Mouse (Mus musculus) ES-Bruce4 (cell line): ENCODE results near the gene Fam206a. TPM values are rescaled to one million over a fixed set of nuclear protein-coding genes. Genes with fewer than 3 reads are reported as not detected.

Experiments used
- H3K27ac ChIP-seq: 2 replicates; pipeline ENCODE4 v1.5.1; 2012; ENCODE audit warnings: low read length, inconsistent platforms; ENCODE audit not compliant: insufficient read depth
- H3K27me3 ChIP-seq: 2 replicates; pipeline ENCODE4 v1.6.1; 2012; ENCODE audit warnings: mild to moderate bottlenecking, low read length, inconsistent platforms; ENCODE audit not compliant: control insufficient read depth, poor library complexity, insufficient read depth, severe bottlenecking
- H3K36me3 ChIP-seq: 2 replicates; pipeline ENCODE4 v1.6.1; 2012; ENCODE audit warnings: inconsistent platforms, mild to moderate bottlenecking, low read length, moderate library complexity; ENCODE audit not compliant: control insufficient read depth, poor library complexity, insufficient read depth, severe bottlenecking
- H3K4me1 ChIP-seq: one replicate; pipeline ENCODE4 v1.8.1; 2011; ENCODE audit warnings: low read length; ENCODE audit not compliant: control insufficient read depth, insufficient read depth
- H3K4me3 ChIP-seq: 2 replicates; pipeline ENCODE4 v1.5.1; 2011; ENCODE audit warnings: low read depth, mild to moderate bottlenecking, low read length
- H3K9ac ChIP-seq: 2 replicates; pipeline ENCODE4 v1.6.1; 2012; ENCODE audit warnings: low read depth, mild to moderate bottlenecking, inconsistent platforms; ENCODE audit not compliant: poor library complexity, severe bottlenecking
- H3K9me3 ChIP-seq: replicated peaks from 2 replicates; pipeline ENCODE4 v1.6.1; 2012; ENCODE audit warnings: mild to moderate bottlenecking, low read length, inconsistent platforms; ENCODE audit not compliant: control insufficient read depth, poor library complexity, insufficient read depth, severe bottlenecking
- CTCF ChIP-seq: IDR thresholded peaks from one replicate; pipeline ENCODE4 v1.8.1; 2011; ENCODE audit warnings: low read depth, low read length
- EP300 ChIP-seq: IDR thresholded peaks from 2 replicates; pipeline ENCODE4 v1.6.1; 2011; ENCODE audit warnings: low read depth, low read length; ENCODE audit not compliant: insufficient read depth
- POLR2A ChIP-seq: IDR thresholded peaks from one replicate; pipeline ENCODE4 v1.8.1; 2011; ENCODE audit warnings: low read length; ENCODE audit not compliant: insufficient read depth
- polyA plus RNA-seq: library from polyadenylated mRNA; stranded (reverse); fragments of >200 nt; gene quantifications from 2 replicates; pipeline ENCODE4 v1.2.4, GENCODE M21; 2011; ENCODE audit warnings: low read depth; ENCODE audit not compliant: missing spikeins, insufficient read depth, insufficient read length

Gene Fam206a
- polyA plus RNA-seq, 1 experiment = 15.9 TPM

GRCm38 (mm10) chr4:56845896-56846533 lies 43.9 kb downstream of the Fam206a start:
- peaks cover 25% of the 10 kb centered on the region for H3K36me3 ChIP-seq
- H3K4me3 ChIP-seq = peak overlapping the region; percentile 71
- H3K4me1 ChIP-seq = no peaks in the 10 kb centered on the region
- no peak overlapping the region; the same call in 1 of the 2 replicates for H3K9ac ChIP-seq
- peak overlapping the region; percentile 64 for H3K27ac ChIP-seq
- TF ChIP-seq POLR2A (no peak), CTCF (no peak), EP300 (peak; percentile 68)
- H3K27me3 ChIP-seq = no peaks in the 10 kb centered on the region
- H3K9me3 ChIP-seq = peaks cover 12% of the 10 kb centered on the region

- Histone ChIP-seq H3K4me1 (no peaks in the 10 kb centered on the region), H3K36me3 (peaks cover 14% of the 10 kb centered on the region), H3K9me3 (peaks cover 12% of the 10 kb centered on the region), H3K27ac (peak overlapping the region; percentile 80), H3K27me3 (no peaks in the 10 kb centered on the region), H3K4me3 (no peak overlapping the region), H3K9ac (no peak overlapping the region)
- no peak for TF ChIP-seq POLR2A
- TF ChIP-seq CTCF = no peak
- TF ChIP-seq EP300 = peak; percentile 81
Observed at GRCm38 (mm10) chr4:56847400-56847799, 45.3 kb downstream of the Fam206a start.

GRCm38 (mm10) chr4:56848044-56848443 lies 45.9 kb downstream of the Fam206a start:
- no peaks in the 10 kb centered on the region for H3K4me1 ChIP-seq
- H3K4me3 ChIP-seq = no peak overlapping the region
- H3K36me3 ChIP-seq = peaks cover 14% of the 10 kb centered on the region
- H3K27me3 ChIP-seq = no peaks in the 10 kb centered on the region
- no peak for TF ChIP-seq POLR2A
- no peak for TF ChIP-seq EP300
- TF ChIP-seq CTCF = no peak
- H3K9ac ChIP-seq = no peak overlapping the region
- H3K27ac ChIP-seq = peak overlapping the region; percentile 24
- H3K9me3 ChIP-seq = peaks cover 12% of the 10 kb centered on the region

GRCm38 (mm10) chr4:56850724-56851123 lies 48.6 kb downstream of the Fam206a start:
- no peak for TF ChIP-seq POLR2A
- 0 out of 2 replicates have a peak, but pooled peaks have one; percentile 46 for TF ChIP-seq EP300
- Histone ChIP-seq H3K9ac (no peak overlapping the region), H3K36me3 (no peaks in the 10 kb centered on the region), H3K4me1 (no peaks in the 10 kb centered on the region), H3K27ac (no peak overlapping the region), H3K27me3 (no peaks in the 10 kb centered on the region), H3K4me3 (no peak overlapping the region), H3K9me3 (no peaks in the 10 kb centered on the region)

GRCm38 (mm10) chr4:56855935-56856334 lies 53.8 kb downstream of the Fam206a start:
- Histone ChIP-seq H3K4me1 (peaks cover 1% of the 10 kb centered on the region), H3K9me3 (no peaks in the 10 kb centered on the region), H3K36me3 (no peaks in the 10 kb centered on the region), H3K9ac (peak overlapping the region; percentile 6), H3K27me3 (no peaks in the 10 kb centered on the region), H3K27ac (peak overlapping the region; percentile 74), H3K4me3 (peak overlapping the region; percentile 5)
- TF ChIP-seq CTCF (no peak), EP300 (no peak), POLR2A (no peak)

GRCm38 (mm10) chr4:56856371-56856949 lies 54.3 kb downstream of the Fam206a start:
- H3K27ac ChIP-seq = peak overlapping the region; percentile 85
- peaks cover 1% of the 10 kb centered on the region for H3K4me1 ChIP-seq
- H3K27me3 ChIP-seq = no peaks in the 10 kb centered on the region
- TF ChIP-seq EP300 (peak; percentile 94), CTCF (no peak), POLR2A (no peak)
- H3K9me3 ChIP-seq = no peaks in the 10 kb centered on the region
- no peaks in the 10 kb centered on the region for H3K36me3 ChIP-seq
- H3K4me3 ChIP-seq = no peak overlapping the region
- no peak overlapping the region for H3K9ac ChIP-seq
